Mouse (Mus musculus) mesoderm, embryonic 11.5 days (tissue): ENCODE data around the gene Mmgt2.

Experiments used
- DNase-seq: peaks from one replicate; pipeline ENCODE4 v3.0.0-alpha.2; 2012; ENCODE audit warnings: low read depth, low spot score

The Mmgt2 gene

GRCm38 (mm10) chr11:62621079-62621478 is 27.4 kb upstream of the Mmgt2 start:
- DNase-seq, result no peak

GRCm38 (mm10) chr11:62621586-62622283 is 26.7 kb upstream of the Mmgt2 start:
- no peak for DNase-seq

GRCm38 (mm10) chr11:62622850-62623249 is 25.6 kb upstream of the Mmgt2 start:
- DNase-seq, result no peak

GRCm38 (mm10) chr11:62624341-62625291 is 23.8 kb upstream of the Mmgt2 start:
- no peak for DNase-seq

GRCm38 (mm10) chr11:62629352-62630224 is 18.9 kb upstream of the Mmgt2 start:
- DNase-seq, result peak; percentile 78

- DNase-seq, result no peak
These were observed 18.1 kb upstream of the Mmgt2 start for GRCm38 (mm10) chr11:62630225-62630821.

- no peak for DNase-seq
These were observed 17.3 kb upstream of the Mmgt2 start for GRCm38 (mm10) chr11:62631138-62631537.

- DNase-seq, result no peak
These were observed 13.1 kb upstream of the Mmgt2 start for GRCm38 (mm10) chr11:62635406-62635805.

- no peak for DNase-seq
These were observed 12.2 kb upstream of the Mmgt2 start for GRCm38 (mm10) chr11:62636105-62636839.

- no peak for DNase-seq
These were observed 11.6 kb upstream of the Mmgt2 start for GRCm38 (mm10) chr11:62636840-62637221.

GRCm38 (mm10) chr11:62637401-62637800 is 11.1 kb upstream of the Mmgt2 start:
- no peak for DNase-seq

- no peak for DNase-seq
These were observed 10.7 kb upstream of the Mmgt2 start for GRCm38 (mm10) chr11:62637806-62638205.

- no peak for DNase-seq
These were observed 10.1 kb upstream of the Mmgt2 start for GRCm38 (mm10) chr11:62638402-62638801.

GRCm38 (mm10) chr11:62640378-62640777 is 8.1 kb upstream of the Mmgt2 start:
- DNase-seq, result no peak

GRCm38 (mm10) chr11:62642023-62642844 is 6.2 kb upstream of the Mmgt2 start:
- no peak for DNase-seq

GRCm38 (mm10) chr11:62643011-62643631 is 5.3 kb upstream of the Mmgt2 start:
- no peak for DNase-seq

GRCm38 (mm10) chr11:62643681-62644363 is 4.6 kb upstream of the Mmgt2 start:
- no peak for DNase-seq

- DNase-seq, result no peak
These were observed 3.7 kb upstream of the Mmgt2 start for GRCm38 (mm10) chr11:62644602-62645336.
